Mouse (Mus musculus): ENCODE data around the gene Tnfrsf8.

DNA sequence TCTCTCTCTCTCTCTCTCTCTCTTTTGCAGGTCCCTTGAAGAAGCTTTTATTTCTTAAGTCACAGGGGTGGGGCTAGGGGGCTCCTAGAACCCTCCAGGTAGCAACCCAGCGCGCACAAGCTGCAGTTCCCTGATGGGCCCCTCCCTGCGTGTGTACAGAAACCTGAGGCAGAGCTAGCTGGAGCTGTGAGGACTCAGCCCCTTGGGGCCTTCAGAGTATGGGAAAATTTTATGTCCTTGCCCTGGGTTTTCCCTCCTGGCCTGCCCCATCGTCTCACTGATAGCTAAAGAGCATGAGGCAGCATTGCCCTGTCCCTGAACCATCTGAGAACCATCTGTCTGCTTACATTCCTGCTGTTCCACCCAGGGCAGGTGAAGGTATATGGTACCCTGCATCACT lies 8.5 kb downstream of the Tnfrsf8 start:
- TF ChIP-seq CTCF (IDR thresholded peaks at IDR 0.05; ENCODE audit: extremely low read depth, insufficient read depth, insufficient read length, insufficient replicate concordance) (no peak), POLR2A (IDR thresholded peaks at IDR 0.05; ENCODE audit: low read depth, low read length) (no peak)
